Mouse (Mus musculus): ENCODE data around the gene Rora.

Rora gene

DNA sequence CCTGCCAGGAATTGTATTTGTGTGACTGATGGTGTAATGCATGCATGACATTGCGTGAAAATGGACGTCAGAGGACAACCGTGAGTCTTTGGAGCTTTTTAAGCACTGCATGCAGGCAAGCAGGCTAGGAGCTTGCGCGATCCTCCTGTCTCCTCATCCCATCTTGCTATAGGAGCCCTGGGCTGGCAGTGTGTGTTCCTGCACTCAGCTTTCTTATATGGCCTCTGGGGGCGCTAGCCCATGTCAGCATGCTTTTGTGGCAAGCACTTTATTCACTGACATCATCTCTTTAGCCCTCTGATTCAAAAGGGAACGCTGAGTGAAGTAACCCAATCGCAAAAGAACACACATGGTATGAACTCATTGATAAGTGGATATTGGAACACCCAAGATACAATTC, 105.7 kb downstream of the Rora start:
- no peak for DNase-seq (ENCODE audit: low read depth, low spot score)

DNA sequence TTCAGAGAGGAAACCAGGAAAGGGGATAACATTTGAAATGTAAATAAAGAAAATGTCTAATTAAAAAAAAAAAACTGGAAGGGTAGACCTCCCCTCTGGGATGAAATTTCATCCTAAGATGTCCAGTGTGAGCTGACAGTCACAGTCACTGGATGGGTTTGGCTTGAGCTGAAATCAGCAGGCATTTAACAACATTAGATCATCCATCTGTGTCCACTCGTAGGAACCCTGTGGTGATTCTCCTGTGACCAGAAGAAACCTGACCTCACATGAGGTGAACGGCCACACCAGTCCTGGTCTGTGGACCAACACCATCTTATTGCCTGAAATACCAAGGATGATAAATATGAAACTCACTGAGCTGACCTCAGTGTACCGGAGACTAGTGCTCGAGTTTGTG, 106.7 kb downstream of the Rora start:
- no peak for DNase-seq (ENCODE audit: low read depth, low spot score)

DNA sequence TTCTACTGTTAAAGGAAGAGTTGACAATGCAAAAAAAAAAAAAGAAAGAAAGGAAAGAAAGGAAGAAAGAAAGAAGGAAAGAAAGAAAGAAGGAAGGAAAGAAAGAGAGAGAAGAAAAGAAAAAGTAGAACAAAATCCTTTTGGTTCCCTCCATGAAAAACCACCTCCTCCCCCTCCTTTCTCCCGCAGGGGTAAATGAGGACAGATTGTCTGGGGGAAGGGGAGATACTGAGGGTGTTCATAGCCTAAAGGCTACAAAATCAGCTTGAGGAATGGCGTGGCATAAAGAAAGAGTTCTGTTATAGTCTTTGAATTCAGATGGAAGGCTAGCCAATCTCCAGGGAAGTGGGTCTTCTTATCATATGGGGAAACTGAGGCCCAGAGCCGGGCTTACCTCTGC, 107.3 kb downstream of the Rora start:
- no peak for DNase-seq (ENCODE audit: low read depth, low spot score)

DNA sequence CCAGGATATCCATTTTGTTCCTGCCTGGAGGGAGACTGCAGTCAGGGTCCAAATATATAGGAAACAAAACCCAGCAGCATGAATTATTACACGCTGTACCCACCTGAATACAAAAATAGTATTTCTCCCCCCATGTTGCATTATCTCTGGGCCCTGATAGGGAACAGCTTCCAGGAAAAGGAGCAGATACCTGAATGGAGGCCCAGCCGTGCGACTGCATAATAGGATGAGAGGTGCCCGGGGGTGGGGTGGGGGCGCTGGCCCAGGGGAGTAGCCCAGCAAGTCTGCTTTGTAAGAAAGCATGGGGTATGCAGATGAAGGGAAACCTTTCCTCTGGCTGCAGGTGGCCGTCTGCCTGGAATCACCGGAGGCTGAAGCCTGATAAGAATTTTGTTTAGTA, 108.1 kb downstream of the Rora start:
- DNase-seq (ENCODE audit: low read depth, low spot score) = no peak

DNA sequence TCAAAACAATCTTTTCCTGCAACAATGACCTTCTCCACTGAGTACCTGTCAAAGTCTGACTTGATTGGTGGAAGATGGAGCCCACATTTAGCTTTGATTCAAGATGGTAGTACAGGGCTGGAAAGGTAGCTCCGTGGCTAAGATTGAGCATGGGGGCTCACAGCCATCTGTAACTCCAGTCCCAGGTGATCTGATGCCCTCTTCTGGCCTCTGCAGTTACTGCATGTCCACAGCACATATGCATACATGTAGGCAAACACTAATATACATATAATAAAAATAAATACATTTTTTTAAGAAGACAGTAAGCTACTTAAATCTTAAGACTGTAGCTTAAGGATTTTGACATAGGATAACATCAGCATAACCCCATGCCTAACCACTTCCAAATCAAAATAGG, 112.0 kb downstream of the Rora start:
- DNase-seq (ENCODE audit: low read depth, low spot score) = no peak

DNA sequence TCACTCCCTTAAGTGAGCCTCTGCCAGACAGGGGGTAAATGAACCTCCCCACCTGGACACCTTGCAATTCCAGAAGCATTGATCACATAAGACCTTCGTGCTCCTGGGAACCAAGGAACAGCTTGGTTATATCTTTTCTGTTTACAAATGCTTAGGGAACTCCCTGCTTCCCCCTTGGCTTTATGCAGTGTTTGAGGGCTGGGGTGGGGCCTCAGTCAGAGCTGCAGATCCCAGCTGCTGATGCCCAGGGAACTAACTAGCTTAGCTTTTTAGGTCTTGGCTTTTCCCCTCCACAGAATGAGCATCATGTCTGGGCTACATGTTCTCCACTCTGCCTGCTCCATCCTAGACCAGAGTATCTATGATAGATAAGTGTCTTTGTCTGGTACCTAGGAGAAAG, 116.1 kb downstream of the Rora start:
- DNase-seq (ENCODE audit: low read depth, low spot score) = no peak

DNA sequence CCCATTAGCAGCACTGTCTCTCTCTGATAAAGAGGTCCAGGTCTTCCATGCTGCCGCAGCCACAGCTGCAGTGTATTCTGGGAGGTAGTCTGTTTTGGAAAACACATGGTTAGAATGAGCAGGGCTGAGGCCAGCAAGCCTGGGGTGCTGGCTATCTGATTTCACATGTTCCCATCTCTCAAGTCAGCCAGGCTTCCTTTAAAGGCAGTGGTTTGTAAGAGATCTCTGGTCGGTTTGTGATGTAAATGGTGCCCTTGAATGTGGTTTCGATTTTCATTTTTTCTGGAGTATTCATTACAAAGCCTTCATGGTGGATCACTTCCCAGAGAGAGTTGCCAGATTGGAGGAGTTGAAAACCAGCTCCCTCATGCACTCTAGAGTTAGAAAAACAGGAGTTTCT, 117.8 kb downstream of the Rora start:
- DNase-seq (ENCODE audit: low read depth, low spot score) = peak; percentile 92

DNA sequence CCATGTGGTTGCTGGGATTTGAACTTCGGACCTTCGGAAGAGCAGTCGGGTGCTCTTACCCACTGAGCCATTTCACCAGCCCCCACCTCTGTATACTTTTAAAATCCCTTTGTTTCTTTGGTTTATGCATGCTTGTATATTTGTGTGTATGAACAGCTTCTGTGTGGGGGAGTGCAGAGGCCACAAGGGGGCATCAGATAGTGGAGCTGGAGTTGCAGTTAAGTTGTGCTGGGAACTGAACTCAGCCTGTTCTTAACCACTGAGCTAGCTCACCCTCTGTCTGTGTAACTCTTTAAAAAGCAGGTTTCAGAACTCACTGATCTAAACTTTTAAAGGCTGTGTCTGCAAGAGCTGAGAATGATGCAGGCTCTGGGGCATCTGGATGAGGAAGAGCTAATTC, 120.2 kb downstream of the Rora start:
- DNase-seq (ENCODE audit: low read depth, low spot score) = no peak

DNA sequence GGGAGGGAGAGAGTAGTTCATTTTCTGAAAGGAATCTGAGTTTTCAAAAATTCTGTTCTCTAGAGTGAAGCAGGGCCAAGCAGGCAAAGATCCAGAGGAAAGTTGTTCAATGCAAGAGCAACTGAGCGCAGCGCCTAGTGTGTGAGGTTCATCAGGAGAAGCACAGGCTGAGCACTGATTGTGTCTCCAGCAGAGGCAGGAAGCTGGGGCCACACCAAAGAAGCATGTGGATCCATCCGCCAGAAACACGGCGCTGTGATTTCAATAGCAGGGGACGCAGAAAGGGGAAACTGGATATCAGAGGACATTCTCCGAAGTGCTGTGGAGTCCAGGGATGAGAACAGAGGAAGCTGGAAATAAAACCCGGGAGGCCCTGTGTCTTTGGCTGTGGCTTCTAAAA, 128.4 kb downstream of the Rora start:
- DNase-seq (ENCODE audit: low read depth, low spot score) = no peak

DNA sequence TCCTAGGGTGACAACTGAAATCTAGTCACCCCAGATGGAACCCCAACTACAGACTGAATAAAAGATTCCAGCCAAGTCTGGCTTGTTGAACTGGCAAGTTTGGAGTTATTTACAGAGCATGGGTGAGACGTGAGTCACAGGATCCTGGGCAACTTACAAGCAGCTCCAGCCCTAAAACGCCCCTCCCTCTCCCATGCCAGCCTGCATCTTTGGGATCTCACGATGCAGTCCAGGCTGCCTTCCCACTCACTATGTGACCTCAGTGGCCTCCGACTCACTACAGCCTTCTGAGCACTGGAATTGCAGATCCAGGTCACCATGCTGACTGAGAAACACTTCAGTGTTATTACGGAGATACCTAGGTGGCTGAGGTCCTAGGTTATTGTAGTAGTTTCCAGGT, 129.0 kb downstream of the Rora start:
- no peak for DNase-seq (ENCODE audit: low read depth, low spot score)

DNA sequence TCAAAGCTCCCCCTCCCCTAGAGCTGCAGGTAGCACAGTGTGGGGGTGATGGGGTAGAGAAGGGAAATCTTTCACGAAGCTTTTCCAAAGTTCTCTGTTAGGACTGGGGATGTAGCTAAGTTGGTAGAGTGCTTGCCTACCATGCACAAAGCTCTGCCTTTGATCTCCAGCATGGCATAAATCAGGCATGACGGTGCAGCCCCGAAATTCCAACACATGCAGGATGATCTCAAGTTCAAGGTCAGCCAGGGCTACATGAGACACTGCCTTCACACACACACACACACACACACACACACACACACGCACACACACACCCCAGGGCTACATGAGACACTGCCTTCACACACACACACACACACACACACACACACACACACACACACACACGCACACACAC, 129.7 kb downstream of the Rora start:
- peak; percentile 61 for DNase-seq (ENCODE audit: low read depth, low spot score)

DNA sequence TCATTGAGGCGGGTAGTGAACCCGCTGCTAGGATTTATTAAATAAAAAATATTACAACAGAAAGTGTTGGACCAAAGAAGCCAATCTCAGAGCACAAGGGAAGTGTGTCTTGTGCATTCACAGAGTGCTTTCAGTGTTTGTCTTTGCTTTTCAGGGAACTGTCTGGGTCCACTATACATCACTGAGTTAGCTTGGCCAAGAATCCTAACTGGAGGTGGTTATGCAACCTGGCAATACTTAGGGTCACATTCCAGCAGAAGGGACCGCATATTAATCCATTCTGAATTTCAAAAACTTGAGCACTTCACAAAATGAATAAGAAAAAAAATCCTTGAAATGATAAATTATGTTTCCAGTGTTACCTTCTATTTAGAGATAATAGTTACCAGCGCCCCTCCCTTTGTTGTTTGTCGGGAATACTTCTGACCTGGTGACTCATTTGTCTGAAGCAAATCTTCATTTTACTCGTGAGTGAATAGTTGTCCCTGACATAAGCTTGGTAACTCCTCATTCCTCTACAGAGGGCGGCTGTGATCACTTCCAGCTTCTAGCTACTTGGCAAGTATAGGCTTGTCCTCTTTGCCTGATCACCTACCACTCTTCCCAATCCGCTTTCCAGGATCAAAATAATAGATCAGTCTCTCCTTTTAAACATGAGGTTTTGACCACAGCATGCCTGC, 133.2 kb downstream of the Rora start:
- DNase-seq (ENCODE audit: low read depth, low spot score) = no peak

DNA sequence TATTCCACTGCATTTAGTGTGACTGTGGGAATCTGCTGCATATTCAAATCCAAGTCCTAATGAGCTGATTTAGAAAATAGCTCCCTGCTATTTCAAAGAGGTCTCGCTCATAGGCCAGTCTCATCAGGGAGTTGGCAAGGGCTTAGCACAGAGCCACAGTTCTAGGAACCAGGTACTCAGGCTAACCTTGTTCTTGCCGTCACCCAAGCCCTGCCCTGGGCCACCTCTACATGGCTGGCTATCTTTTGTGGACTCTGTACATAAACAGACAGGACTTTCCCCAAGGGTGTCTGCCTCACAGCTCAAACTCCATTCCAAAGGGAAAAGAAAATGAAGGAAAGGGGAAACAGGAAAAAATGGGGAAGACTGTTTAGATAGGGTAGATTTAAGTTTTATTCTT, 134.1 kb downstream of the Rora start:
- no peak for DNase-seq (ENCODE audit: low read depth, low spot score)

DNA sequence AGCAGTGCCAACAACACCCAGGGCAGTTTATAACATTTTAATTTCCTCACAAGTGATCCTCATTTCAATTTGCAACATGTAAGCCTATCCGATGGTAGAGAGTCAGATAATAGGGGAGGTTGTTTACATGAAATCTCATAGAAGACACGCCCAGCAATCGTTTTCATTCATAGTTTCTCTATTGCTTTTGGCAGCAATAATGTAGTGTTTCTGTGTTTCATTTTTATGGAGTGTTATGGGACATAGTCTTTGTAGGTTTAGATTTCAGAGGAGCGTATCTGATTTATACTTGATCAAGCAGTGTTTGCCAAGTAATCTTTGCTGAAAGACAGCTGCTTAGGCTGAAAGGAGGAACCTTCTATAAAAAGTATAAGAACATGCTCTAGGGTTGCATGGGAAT, 137.3 kb downstream of the Rora start:
- no peak for DNase-seq (ENCODE audit: low read depth, low spot score)

DNA sequence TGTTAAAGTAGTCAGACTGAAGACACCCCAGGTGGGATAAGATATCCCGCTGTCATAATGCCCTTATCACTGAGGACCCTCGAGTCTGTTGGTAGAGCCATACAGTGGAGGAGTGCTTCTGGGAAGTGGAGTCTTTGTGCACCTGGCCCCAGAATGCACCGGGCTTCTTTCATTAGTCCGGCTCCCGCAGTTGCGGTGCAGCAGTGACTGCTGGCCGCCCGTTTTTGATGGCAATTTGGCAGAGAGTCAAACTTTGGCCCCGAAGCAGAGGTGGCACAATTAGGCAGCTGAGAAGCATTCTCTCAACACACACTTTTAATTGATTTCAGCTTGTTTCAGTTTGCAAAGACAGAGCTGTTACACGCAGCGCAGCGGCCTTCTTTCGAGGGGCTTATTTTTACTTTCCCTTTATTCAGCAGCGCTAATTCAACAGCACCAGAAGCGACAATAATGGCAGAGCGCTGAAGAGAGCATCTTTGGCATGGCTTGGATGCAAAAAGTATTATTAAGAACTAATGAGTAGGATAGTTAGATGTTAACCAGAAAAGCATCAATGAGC, 138.5 kb downstream of the Rora start:
- no peak for DNase-seq (ENCODE audit: low read depth, low spot score)

DNA sequence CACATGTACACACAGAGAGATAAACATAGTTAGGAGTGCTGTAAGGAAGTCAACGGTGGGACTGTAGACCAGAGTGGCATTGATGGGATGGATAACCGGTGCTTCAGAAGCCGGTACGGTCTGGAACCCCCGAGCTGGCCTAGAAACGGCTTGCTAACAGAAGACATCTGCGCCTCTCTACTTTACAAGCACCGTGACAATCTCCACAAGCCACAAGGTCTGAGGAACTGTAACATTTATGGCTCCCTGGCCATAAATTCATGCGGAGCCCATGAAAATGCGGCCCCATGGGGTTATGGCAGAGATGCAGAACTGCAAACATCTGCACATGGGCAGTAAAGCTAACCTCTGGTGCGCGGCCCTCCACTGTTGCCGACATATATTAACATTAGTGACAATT, 141.7 kb downstream of the Rora start:
- no peak for DNase-seq (ENCODE audit: low read depth, low spot score)

DNA sequence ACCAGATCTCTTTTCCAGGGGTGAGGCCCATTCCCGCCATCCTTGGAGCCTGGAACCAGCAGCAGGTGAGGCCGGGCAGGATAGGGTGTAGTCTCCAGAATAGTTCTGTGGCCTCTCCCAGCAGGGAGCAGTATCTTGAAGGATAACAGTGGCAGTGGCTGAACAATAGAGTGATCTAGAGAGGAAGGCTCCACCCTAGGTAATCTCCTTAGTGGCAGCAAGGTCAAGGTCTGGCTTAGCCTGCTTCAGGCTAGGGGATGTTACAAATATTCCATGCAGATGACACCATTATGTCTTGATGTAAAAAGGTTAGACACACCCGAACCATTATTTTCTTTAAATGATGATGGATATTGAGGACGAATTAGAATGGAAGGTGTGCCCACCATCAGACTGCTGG, 144.6 kb downstream of the Rora start:
- DNase-seq (ENCODE audit: low read depth, low spot score) = no peak

DNA sequence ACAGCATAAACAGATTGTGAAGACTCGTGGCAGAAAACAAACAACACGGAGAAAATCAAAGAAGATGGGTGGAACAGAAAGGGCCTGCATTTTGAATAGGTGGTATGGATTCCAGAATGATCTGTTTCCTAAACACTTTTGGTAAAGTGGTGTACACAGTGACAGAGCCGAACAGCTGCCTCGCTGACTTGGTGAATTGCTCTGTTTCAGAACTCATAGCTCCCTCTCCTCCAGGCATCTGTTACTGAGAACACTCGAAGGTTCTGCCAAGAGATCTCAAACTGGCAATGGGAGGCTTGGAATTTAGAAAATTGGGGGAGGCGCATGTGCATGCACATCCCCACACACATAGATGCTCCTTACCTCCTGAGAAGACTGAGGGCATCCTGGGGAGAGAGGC, 145.5 kb downstream of the Rora start:
- no peak for DNase-seq (ENCODE audit: low read depth, low spot score)

DNA sequence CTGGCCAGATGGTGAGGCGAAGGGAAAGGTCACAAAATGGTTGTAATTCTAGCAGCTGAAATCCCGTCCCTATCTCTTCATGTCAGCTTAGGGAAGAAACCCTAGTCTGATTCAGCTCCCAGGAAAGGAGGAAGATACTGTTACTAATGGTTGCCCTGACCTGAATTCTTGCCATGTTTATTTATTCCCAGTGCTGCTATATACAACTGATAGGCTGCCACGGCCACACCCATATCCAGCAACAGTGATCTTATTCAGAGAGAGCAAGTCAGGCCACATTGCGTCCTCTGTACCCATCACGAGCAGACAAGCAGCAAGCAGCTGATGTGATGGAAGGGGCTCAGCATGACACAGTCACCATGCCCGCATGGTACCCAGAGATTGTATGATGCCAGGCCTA, 150.6 kb downstream of the Rora start:
- peak; percentile 91 for DNase-seq (ENCODE audit: low read depth, low spot score)

DNA sequence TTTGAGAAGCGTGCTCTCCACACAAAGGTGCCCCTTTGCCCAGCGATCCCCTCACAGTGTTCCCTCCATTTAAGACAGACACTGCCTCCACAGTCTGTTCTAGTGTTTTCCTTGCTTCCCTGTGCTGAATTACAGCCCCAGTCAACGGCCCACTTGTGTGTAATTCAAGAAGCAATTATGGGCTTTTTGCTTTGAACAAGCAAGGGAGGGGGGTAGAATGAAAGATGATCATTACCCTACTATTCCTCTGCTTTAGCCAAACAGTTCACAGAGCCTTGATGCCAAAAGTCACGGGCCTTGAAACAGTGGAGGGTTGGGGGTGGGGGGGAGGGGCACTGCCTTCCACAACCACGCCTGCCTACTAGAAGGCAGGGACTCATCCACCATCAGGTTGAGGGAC, 152.2 kb downstream of the Rora start:
- no peak for DNase-seq (ENCODE audit: low read depth, low spot score)

DNA sequence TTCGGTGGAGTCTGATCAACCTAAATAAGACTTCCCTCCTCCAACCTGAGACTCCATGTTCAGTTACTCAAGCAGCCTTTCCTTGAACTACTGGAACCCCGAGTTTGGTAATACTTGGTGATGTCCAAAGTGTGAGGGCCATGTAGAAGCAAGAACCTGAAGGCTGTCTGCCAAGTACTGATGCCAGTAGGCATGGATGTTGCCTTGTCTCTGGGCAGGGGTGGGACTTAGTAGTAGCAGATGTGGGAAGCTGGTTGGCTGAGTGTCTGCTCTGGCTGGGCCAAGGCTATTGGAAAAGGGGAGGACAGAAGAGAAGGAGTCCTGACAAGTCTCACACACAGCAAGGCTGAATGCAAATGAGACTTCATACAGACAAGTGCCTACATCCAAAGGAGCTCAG, 154.1 kb downstream of the Rora start:
- no peak for DNase-seq (ENCODE audit: low read depth, low spot score)

DNA sequence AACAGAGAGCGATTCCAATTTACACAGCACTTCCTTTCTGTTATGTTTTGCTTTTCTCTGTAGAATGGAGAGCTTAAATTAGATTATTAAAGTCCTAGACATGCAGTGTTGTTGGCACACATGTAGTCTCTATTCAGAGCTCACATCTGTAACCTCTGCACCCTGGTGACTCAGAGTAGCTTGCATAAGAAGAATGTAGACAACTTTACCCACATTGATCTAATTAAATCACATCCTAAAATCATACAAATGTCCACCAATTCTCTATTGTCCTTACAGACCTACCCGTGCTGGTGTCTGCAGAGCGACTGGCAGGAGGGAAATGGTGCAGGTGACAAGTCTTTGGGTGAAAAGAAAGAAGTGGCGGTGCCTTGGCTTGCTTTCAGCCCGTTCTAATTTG, 155.9 kb downstream of the Rora start:
- no peak for DNase-seq (ENCODE audit: low read depth, low spot score)

DNA sequence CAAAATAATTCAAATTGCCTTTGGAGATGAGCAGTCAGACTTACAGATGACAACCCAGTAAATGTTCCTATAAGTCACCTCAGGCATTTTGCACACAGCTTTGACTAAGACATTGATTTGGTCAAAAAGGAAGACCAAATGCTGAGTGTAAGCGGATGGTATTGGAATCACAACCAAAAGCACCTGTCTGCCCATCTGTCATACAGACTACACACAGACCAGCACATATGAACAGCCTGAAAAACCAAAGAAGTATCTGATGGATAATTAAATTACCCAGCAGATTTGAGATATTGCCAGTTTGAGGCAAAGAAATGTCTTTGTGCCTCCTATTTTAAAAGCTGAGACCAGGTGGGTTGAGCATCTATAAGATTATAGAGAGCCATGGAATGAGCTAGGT, 161.1 kb downstream of the Rora start:
- no peak for DNase-seq (ENCODE audit: low read depth, low spot score)

DNA sequence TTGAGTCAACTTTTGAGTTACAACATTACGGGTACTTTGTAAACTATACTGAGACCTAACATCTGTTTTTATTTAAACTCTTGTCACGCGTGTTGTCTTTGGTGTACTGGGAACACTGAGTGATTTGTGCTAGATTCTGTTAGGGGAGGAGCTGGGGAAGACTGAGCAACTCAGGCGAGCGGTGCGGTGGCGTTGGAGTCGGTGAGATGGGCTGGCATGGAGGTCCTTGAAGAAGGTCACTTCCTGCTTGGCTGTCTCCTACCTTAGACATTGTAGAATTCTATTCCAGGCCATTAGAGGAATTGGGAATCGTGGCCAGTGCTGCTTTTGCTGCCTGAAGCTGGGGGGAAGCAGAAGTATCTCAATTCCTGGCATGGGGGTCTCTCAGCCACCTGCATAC, 162.3 kb downstream of the Rora start:
- DNase-seq (ENCODE audit: low read depth, low spot score) = no peak
